Mouse (Mus musculus) kidney, postnatal 10 days (tissue): ENCODE measurements around the gene Gm10799.

Experiments used
- DNase-seq: peaks from one replicate; pipeline ENCODE4 v3.0.0; 2021; ENCODE audit warnings: mixed read lengths

The Gm10799 gene

GRCm38 (mm10) chr2:104064152-104064551 is 4.2 kb downstream of the Gm10799 start:
- no peak for DNase-seq

- DNase-seq = no peak
These were observed 5.7 kb downstream of the Gm10799 start for GRCm38 (mm10) chr2:104062665-104063064.

- DNase-seq = no peak
These were observed 7.4 kb downstream of the Gm10799 start for GRCm38 (mm10) chr2:104060996-104061395.

GRCm38 (mm10) chr2:104059786-104060185 is 8.6 kb downstream of the Gm10799 start:
- DNase-seq = no peak

- DNase-seq = no peak
These were observed 9.4 kb downstream of the Gm10799 start for GRCm38 (mm10) chr2:104058954-104059353.

- no peak for DNase-seq
These were observed 10.0 kb downstream of the Gm10799 start for GRCm38 (mm10) chr2:104058381-104058780.

- peak; percentile 41 for DNase-seq
These were observed 23.8 kb downstream of the Gm10799 start for GRCm38 (mm10) chr2:104044479-104045080.

GRCm38 (mm10) chr2:104043624-104044478 is 24.5 kb downstream of the Gm10799 start:
- DNase-seq = no peak

- no peak for DNase-seq
These were observed 25.6 kb downstream of the Gm10799 start for GRCm38 (mm10) chr2:104042766-104043165.

GRCm38 (mm10) chr2:104041632-104042031 is 26.7 kb downstream of the Gm10799 start:
- no peak for DNase-seq

- no peak for DNase-seq
These were observed 30.1 kb downstream of the Gm10799 start for GRCm38 (mm10) chr2:104038236-104038635.

- no peak for DNase-seq
These were observed 32.0 kb downstream of the Gm10799 start for GRCm38 (mm10) chr2:104036316-104036715.

GRCm38 (mm10) chr2:104035595-104035994 is 32.8 kb downstream of the Gm10799 start:
- DNase-seq = no peak

GRCm38 (mm10) chr2:104034832-104035472 is 33.4 kb downstream of the Gm10799 start:
- peak; percentile 77 for DNase-seq

- no peak for DNase-seq
These were observed 36.3 kb downstream of the Gm10799 start for GRCm38 (mm10) chr2:104032056-104032455.

- DNase-seq = no peak
These were observed 38.0 kb downstream of the Gm10799 start for GRCm38 (mm10) chr2:104030381-104030780.

GRCm38 (mm10) chr2:104029074-104029473 is 39.3 kb downstream of the Gm10799 start:
- DNase-seq = no peak

GRCm38 (mm10) chr2:104028139-104028723 is 40.1 kb downstream of the Gm10799 start, which contains the start of gene 4931422A03Rik:
Gene 4931422A03Rik (minus strand): TSS chr2:104028361.
- no peak for DNase-seq

- DNase-seq = peak; percentile 94
These were observed 40.8 kb downstream of the Gm10799 start, which contains the start of gene Fbxo3 for GRCm38 (mm10) chr2:104027458-104028138. Gene Fbxo3 (plus strand): TSS chr2:104027721.

GRCm38 (mm10) chr2:104024656-104025055 is 43.7 kb downstream of the Gm10799 start:
- no peak for DNase-seq

- no peak for DNase-seq
These were observed 45.3 kb downstream of the Gm10799 start for GRCm38 (mm10) chr2:104023096-104023495.
